Mouse (Mus musculus) kidney, postnatal 0 days (tissue): ENCODE data around the gene Gp6. TPM values are rescaled to one million over a fixed set of nuclear protein-coding genes. Genes with fewer than 3 reads are reported as not detected.
"Not testable (repeated sequence)": the region's sequence is repeated elsewhere in the genome, so short reads cannot be mapped to it uniquely, and the experiment has no call there.

Experiments
- ATAC-seq: fragments of 200-750 bp; cut with Nextera tagmentation; replicated peaks from 2 replicates; pipeline ENCODE4 v1.8.0; 2017; ENCODE audit warnings: low read depth, moderate number of reproducible peaks, moderate TSS enrichment, moderate library complexity; ENCODE audit not compliant: low FRiP score
- DNase-seq: peaks from one replicate; pipeline ENCODE4 v3.0.0-alpha.2; 2016; ENCODE audit warnings: low spot score
- H3K27ac ChIP-seq: fragments of 300-500 bp; sonication (generic); 2 replicates; pipeline ENCODE4 v1.5.1; 2014; ENCODE audit warnings: mild to moderate bottlenecking
- H3K27me3 ChIP-seq: fragments of 300-500 bp; sonication (generic); 2 replicates; pipeline ENCODE4 v1.6.1; 2014; ENCODE audit warnings: low read length, mixed read lengths; ENCODE audit not compliant: insufficient read depth
- H3K36me3 ChIP-seq: fragments of 300-500 bp; sonication (generic); 2 replicates; pipeline ENCODE4 v1.6.1; 2014; ENCODE audit warnings: low read length, mixed read lengths; ENCODE audit not compliant: insufficient read depth
- H3K4me1 ChIP-seq: fragments of 300-500 bp; sonication (generic); replicated peaks from 2 replicates; pipeline ENCODE4 v1.6.1; 2014; ENCODE audit warnings: antibody characterized with exemption, low read length, mixed read lengths; ENCODE audit not compliant: insufficient read depth
- H3K4me2 ChIP-seq: fragments of 300-500 bp; sonication (generic); 2 replicates; pipeline ENCODE4 v1.6.1; 2014; ENCODE audit warnings: mild to moderate bottlenecking, low read length, moderate library complexity, mixed read lengths
- H3K4me3 ChIP-seq: fragments of 300-500 bp; sonication (generic); replicated peaks from 2 replicates; pipeline ENCODE4 v1.5.1; 2014; ENCODE audit warnings: low read depth, low read length
- H3K9ac ChIP-seq: fragments of 300-500 bp; sonication (generic); 2 replicates; pipeline ENCODE4 v1.6.1; 2014; ENCODE audit warnings: low read depth, low read length
- H3K9me3 ChIP-seq: fragments of 300-500 bp; sonication (generic); replicated peaks from 2 replicates; pipeline ENCODE4 v1.6.1; 2016; ENCODE audit warnings: low read length, inconsistent platforms, mixed read lengths
- CTCF ChIP-seq: IDR thresholded peaks from 2 replicates; pipeline ENCODE4 v1.5.1; 2016; ENCODE audit warnings: antibody characterized with exemption, low read depth, mild to moderate bottlenecking, moderate library complexity
- WGBS: fragments of 180-500 bp; shearing (Covaris S2); extraction: QIAGEN DNeasy Blood & Tissue Kit; methylation state at CpG from one replicate; pipeline ENCODE4 v1.1.7; 2014; 5-methylcytosine and 5-hydroxymethylcytosine counted together
- polyA plus RNA-seq: library from polyadenylated mRNA; unstranded; fragments of >200 nt; fragmentation: Nextera tagmentation; extraction: Ambion mirVana; gene quantifications from 2 replicates; pipeline ENCODE4 v1.2.1, GENCODE M21; 2015

The Gp6 gene
- polyA plus RNA-seq, 1 experiment from 2014 or later, result not detected

DNA sequence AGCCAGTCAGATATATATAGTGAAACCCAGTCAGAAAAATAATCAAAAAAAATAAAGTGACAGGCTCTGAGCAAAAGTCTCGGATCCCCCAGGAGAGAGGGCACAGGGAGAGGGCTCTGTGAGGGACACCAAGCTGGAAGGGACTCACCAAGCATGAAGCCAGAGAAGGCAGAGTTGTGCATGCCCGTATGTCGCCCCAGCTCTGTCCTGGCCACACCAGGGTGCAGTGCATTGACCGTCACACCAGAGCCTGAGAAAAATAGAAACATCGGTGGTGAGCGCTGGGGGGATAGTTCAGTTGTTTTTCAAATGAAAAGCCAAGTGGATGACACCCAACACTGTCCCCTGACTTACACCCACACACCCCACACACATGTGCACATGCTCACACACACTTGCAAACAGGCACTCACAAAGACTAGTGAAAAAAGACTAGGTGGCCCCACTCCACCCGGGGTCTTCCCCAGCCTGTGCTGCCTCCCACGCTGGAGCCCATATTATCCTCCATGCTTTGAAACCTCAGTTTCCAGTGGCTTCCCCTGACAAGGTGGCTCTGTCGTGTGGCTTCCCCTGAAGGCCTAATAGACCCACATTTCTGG, 32.8 kb upstream of the Gp6 start:
- Histone ChIP-seq H3K36me3 (peaks cover 40% of the 10 kb centered on the region), H3K27ac (no peak overlapping the region), H3K4me3 (no peak overlapping the region), H3K4me2 (no peak overlapping the region), H3K27me3 (no peaks in the 10 kb centered on the region), H3K9ac (no peak overlapping the region), H3K4me1 (no peaks in the 10 kb centered on the region), H3K9me3 (no peaks in the 10 kb centered on the region)
- DNase-seq (no peak), ATAC-seq (no peak)
- no peak for TF ChIP-seq CTCF
- 90% methylated on average over 9 of the region's 9 CpGs for WGBS

DNA sequence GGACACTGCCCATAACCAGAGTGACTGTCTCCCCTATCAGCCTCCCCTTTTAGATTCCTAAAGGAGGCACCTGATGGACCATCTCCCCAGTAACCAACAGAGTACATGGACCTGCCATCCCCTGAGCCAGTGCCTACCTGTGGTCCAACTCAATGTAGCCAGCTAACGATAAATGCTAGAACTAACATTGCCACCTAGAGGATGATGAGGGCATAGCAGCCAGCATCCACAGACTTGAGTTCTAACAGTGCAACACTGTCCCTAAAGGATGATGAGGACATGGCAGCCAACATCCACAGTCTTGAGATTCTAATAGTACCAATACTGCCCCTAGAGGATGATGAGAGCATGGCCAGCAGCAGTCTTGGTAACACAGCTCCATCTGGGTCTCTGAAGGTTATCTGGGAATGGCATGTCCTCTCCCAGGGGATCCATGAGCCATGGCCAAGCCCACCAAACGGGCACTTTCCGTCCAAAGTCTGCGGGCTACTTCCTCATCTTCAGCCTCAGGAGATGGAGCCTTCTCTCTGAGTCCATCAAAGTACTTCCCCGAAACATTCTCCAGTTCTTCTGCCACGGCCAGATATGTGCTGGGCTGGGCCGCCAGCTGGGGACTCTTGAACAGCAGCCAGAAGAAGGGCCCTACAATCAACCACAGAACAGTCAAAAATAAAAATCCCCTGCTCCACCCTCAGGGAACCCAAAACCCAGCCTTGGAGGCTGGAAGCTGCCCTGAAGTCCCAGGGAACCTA, 29.8 kb upstream of the Gp6 start:
- Histone ChIP-seq H3K27me3 (no peaks in the 10 kb centered on the region), H3K4me3 (no peak overlapping the region), H3K36me3 (peaks cover 26% of the 10 kb centered on the region), H3K9me3 (no peaks in the 10 kb centered on the region), H3K9ac (no peak overlapping the region), H3K27ac (no peak overlapping the region), H3K4me1 (no peaks in the 10 kb centered on the region), H3K4me2 (no peak overlapping the region)
- DNase-seq (peak; percentile 98), ATAC-seq (peak; percentile 92)
- peak; percentile 100 for TF ChIP-seq CTCF
- WGBS, result 69% methylated on average over 7 of the region's 7 CpGs

DNA sequence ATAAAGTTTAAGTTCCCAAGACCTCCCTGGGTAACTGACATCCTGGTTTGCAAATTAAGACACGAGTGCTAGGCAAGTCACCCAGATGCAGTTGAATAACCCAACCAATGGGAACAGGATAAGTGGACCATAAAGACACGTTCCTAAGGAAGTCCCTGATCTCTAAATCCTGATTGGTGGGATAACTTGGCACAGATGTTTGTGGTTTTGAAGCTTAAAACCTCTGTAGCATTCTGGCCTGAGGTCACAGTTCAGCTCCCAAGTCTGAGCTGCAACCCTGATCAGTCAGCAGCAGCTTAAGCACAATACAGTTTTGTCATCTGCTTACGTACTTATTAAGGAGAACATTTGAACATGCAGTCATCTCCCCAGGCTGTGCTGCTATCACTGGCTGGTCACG, 22.7 kb upstream of the Gp6 start:
- no peak for ATAC-seq
- Histone ChIP-seq H3K9ac (no peak overlapping the region), H3K4me3 (no peak overlapping the region), H3K9me3 (no peaks in the 10 kb centered on the region), H3K36me3 (peaks cover 5% of the 10 kb centered on the region; the same call in 1 of the 2 replicates), H3K27ac (no peak overlapping the region), H3K4me1 (no peaks in the 10 kb centered on the region), H3K27me3 (no peaks in the 10 kb centered on the region), H3K4me2 (no peak overlapping the region)
- TF ChIP-seq CTCF, result no peak
- DNase-seq, result no peak
- WGBS, result 60% methylated on average over 4 of the region's 4 CpGs

DNA sequence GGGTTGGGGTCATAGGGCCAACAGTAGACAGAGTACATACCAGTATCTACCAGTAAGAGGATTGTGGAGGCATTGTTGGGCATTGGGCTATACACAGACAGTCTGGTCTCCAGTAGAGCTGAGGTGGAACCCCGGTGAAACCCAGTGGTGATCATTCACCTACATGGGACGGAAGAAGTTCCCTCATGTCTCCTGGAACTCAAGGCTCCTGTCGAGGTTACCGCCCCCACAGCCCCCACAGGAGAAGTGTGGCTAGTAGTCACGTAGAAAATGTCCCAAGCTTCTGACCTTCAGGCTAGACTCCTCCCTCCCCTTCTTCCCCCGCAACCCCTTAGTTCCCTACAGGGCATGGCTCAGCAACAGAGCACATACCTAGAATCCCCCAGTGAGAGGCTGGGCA, 22.1 kb upstream of the Gp6 start:
- ATAC-seq (no peak), DNase-seq (no peak)
- H3K36me3 ChIP-seq, result 0 out of 2 replicates have a peak, but pooled peaks cover 4% of the 10 kb centered on the region
- no peak for TF ChIP-seq CTCF
- H3K4me3 ChIP-seq, result no peak overlapping the region
- no peak overlapping the region for H3K9ac ChIP-seq
- no peaks in the 10 kb centered on the region for H3K9me3 ChIP-seq
- WGBS, result 83% methylated on average over 6 of the region's 6 CpGs
- H3K27me3 ChIP-seq, result no peaks in the 10 kb centered on the region
- no peak overlapping the region for H3K4me2 ChIP-seq
- no peaks in the 10 kb centered on the region for H3K4me1 ChIP-seq
- no peak overlapping the region for H3K27ac ChIP-seq

DNA sequence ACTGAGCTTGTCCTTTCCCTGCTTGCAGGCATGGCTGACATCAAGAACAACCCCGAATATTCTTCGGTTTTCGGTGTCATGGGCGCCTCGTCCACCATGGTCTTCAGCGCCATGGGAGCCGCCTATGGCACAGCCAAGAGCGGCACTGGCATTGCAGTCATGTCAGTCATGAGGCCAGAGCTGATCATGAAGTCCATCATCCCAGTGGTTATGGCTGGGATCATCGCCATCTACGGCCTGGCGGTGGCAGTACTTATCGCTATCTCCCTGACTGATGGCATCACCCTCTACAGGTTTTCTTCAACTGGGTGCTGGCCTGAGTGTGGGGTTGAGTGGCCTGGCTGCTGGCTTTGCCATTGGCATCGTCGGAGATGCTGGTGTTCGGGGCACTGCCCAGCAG, 14.9 kb upstream of the Gp6 start:
- not testable (repeated sequence) for H3K4me2 ChIP-seq, H3K27me3 ChIP-seq, H3K36me3 ChIP-seq, DNase-seq, H3K4me1 ChIP-seq, ATAC-seq, H3K4me3 ChIP-seq, H3K9me3 ChIP-seq, H3K9ac ChIP-seq, H3K27ac ChIP-seq
- 93% methylated on average over 15 of the region's 15 CpGs for WGBS

DNA sequence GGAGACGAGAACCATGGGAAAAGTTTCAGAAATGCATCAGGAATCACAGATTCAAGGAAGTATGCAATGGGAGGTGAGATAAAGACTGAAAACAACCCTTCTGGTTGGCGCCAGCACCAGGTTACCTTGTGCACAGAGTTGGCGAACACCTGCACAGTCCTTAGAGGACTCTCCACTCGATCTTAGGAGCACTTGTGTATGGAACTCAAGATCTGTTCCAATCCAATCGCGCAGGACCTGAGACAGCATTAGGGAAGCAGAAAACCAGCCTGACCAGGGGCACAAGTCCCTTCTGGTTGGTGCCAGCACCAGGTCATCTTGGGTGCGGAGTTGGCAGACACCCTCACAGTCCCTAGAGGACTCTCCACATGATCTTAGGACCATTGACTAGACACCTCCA, 24.0 kb downstream of the Gp6 start:
- H3K27ac ChIP-seq, result no peak overlapping the region
- no peaks in the 10 kb centered on the region for H3K4me1 ChIP-seq
- H3K9ac ChIP-seq, result no peak overlapping the region
- no peaks in the 10 kb centered on the region for H3K27me3 ChIP-seq
- no peaks in the 10 kb centered on the region for H3K36me3 ChIP-seq
- TF ChIP-seq CTCF, result no peak
- no peak overlapping the region for H3K4me2 ChIP-seq
- ATAC-seq, result no peak
- no peaks in the 10 kb centered on the region for H3K9me3 ChIP-seq
- no peak overlapping the region for H3K4me3 ChIP-seq
- DNase-seq, result no peak
- WGBS, result 82% methylated on average over 7 of the region's 7 CpGs
